Mouse (Mus musculus) inflammation-experienced regulatory T-cells (primary cell): Measurements from ENCODE around the gene Zfp976. TPM values are rescaled to one million over a fixed set of nuclear protein-coding genes. Genes with fewer than 3 reads are reported as not detected.

Source experiments
- polyA plus RNA-seq, 2 experiments: library from polyadenylated mRNA; unstranded; fragments of 100-300 nt; shearing (Covaris generic); gene quantifications; one replicate each; pipeline ENCODE4 v1.2.1; 2017

Gene Zfp976
- polyA plus RNA-seq, result 1 to 10 TPM; 1.0 to 2.9 TPM

DNA sequence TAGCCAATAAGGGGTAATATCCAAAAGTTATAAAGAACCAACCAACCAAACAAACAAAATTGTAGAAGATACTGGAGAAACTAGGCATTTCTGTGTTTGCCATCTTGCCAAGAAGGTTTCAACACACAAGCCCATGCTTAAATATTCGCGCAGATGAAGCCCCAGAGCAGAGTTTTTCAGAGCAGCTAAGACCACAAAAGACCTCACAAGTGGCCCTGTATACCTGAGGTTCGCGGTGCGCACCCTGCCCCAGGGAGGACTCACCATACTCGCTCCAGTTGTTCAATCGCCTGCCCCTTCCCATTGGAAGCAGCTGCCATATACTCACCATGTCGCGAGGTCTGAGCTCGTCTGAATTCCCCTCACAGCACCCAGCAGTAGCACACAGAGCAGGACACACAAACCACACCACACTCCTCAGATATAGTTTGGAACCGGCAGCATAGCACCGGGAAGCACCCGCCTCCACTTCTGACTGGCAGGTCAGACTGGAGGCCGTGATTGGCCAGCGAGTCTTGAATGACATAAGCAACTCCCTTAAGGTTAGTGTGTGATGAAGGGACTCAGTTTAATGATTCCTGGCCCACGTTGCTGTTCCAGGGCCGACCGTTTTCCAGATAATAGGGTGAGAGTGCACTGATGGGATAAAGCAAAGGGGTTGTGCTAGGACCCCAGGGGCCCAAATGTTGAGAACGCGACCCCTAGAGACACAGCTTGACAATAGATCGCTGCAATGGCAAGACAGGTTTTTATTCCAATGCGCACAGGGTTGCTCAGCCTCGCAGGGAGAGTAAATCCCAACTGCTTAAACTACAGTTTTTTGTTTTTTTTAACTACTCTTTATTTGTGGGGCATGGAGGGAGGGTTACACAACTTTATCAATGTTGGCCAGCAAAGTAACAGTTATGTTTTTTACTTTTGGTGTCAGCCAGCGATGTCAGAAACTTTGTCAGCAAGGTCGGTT lies at the start of gene Zfp976:
Zfp976 (minus strand) TSS at position 437 of the 964 bp plus-strand sequence.

DNA sequence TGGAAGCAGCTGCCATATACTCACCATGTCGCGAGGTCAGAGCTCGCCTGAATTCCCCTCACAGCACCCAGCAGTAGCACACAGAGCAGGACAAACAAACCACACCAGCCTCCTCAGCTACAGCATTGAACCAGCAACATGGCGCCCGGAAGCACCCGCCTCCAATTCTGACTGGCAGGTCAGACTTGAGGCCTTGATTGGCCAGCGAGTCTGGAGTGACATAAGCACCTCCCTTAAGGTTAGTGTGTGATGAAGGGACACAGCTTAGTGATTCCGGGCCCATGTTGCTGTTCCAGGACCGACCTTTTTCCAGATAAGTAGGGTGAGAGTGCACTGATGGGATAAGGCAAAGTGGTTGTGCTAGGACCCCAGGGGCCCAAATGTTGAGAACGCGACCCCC lies 50.0 kb downstream of the Zfp976 start, which contains the start of gene Zfp977:
Zfp977 (minus strand) TSS at position 135 of the 400 bp plus-strand sequence.

DNA sequence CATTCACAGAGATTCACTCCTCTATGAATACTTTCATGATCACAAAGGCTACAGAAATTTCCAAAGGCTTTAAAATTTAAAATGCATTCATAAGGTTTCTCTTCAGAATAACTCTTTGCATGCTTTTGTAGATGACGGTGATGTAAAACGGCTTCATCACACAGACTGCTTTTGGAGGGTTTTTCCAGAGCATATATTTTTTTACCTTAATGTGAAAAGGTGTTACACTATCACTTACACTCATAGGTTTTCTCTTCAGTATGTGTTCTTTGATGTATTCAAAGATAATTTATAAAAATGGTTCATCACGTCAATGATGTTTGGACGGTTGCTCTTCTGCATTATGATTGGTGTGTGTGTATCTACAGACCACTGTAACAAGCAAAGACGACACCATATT lies 63.9 kb downstream of the Zfp976 start, which contains the start of gene Gm21028:
Gm21028 (minus strand) TSS at position 101 of the 400 bp plus-strand sequence.

Other genes starting within 250 kb of the Zfp976 start
- gene 4933421I07Rik, start 194.5 kb downstream of the Zfp976 start, polyA plus RNA-seq, result not detected
- gene Zfp141, start 136.8 kb downstream of the Zfp976 start, polyA plus RNA-seq, result 10 to 100 TPM; 24.8 to 35.4 TPM
- not detected for gene Gm21028, start 64.0 kb downstream of the Zfp976 start, polyA plus RNA-seq
- under 1 TPM in 1 of 2 experiments, not detected in 1; 0.99 TPM for gene Zfp977, start 50.0 kb downstream of the Zfp976 start, polyA plus RNA-seq
- gene Zfp975, start 50.2 kb upstream of the Zfp976 start, polyA plus RNA-seq, result 1 to 10 TPM; 3.3 to 4.5 TPM
- gene Gm17067, start 84.4 kb upstream of the Zfp976 start, polyA plus RNA-seq, result under 1 TPM in 1 of 2 experiments, not detected in 1; 0.09 TPM
- gene Vmn2r62, start 150.9 kb upstream of the Zfp976 start, polyA plus RNA-seq, result 1 to 10 TPM in 1 of 2 experiments, not detected in 1; 1.1 TPM
- gene Gm2381, start 224.6 kb upstream of the Zfp976 start, polyA plus RNA-seq, result under 1 TPM in 1 of 2 experiments, not detected in 1; 0.24 TPM